Mouse (Mus musculus): ENCODE results near the gene Pmm2.

Gene Pmm2

DNA sequence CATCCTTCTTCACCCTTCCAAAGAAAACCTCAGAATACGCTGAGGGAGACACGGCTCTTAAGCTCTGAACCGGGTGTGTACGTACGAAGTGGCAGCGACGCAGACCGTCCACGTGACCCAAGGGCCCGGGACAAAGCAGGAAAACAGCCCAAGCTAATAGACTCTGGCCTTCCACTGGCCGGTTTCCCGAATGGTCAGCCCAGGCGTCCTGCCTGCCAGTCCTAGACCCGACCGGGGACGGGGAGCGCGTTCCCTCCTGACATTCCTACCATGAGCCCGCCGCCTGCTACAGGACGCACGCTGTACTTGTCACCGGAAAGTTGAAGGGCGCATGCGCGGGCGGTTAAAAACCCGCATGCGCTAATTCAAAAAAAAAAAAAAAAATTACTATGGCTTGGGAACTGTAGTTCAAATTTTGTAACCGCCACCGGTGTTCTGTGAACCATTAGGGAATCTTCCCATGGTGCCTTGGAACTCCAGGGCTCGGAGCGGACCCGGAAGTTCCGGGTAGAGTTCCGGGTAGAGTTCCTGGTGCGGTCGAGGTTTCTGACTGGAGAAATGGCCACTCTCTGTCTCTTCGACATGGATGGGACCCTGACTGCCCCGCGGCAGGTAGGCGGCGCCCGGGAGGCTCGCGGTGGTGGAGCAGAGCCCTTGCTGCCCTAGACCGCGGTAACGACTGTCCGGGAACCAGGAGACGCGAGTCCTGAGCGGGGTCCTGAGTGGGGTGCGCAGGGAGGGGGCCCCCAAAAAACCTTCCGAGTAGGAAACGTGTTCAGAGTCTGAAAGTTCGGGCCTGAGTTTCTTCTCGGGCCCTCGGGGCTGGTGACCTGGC is at the start of gene Pmm2, which contains the start of gene Tmem186:
Pmm2 (plus strand) TSS at position 458 of the 835 bp plus-strand sequence.
Tmem186 (minus strand) TSS at position 496 of the 835 bp plus-strand sequence.
- DNase-seq (ENCODE audit: low spot score in 2 of 2): peak; percentile 84 to 86

DNA sequence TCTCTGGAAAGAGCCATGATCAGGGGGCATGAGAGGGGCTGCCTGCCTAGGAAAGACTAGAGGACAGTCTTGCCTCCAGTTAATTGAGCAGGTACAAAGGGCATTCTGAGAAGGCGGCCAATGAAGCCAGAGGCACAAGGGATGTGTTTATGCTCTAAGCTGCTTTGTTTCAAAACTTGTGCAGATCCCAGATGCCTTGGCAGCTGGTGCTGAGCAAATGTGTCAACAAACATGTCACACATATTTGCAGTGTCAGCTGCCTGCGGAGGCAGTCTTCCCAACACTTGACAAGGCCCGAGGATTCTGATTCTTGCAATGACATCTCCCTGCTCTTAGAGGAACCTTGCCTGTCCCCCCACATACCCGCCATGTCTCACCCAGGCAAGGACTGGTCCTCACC is 42.1 kb upstream of the Pmm2 start:
- DNase-seq (ENCODE audit: low spot score in 2 of 2): peak; percentile 29 to 47

- no peak for DNase-seq (ENCODE audit: low spot score in 2 of 2)
These were observed 41.1 kb upstream of the Pmm2 start for GRCm38 (mm10) chr16:8596336-8596735.

GRCm38 (mm10) chr16:8597516-8597915 is 40.0 kb upstream of the Pmm2 start:
- DNase-seq (ENCODE audit: low spot score in 2 of 2): no peak

- DNase-seq (ENCODE audit: low spot score in 2 of 2): no peak
These were observed 33.7 kb upstream of the Pmm2 start for GRCm38 (mm10) chr16:8603789-8604188.

DNA sequence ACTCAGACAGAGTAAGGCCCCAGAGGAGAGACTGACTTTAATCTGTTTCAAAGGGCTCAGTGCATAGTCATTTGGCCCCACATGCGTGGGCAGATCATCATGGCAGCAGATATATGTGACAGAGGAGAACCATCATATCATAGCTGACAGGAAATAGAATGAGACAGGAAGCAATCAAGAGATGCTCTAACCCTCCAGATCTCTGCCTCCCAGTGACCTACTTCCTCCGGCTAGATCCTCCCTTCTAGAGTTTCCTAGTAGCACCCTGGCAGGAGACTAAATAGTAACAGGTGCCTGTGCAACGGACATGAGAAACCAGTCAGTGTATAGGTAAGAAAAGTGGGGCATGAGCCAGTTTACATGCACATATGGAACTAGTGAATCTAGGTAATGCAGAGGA is 27.1 kb upstream of the Pmm2 start:
- no peak for DNase-seq (ENCODE audit: low spot score in 2 of 2)

DNA sequence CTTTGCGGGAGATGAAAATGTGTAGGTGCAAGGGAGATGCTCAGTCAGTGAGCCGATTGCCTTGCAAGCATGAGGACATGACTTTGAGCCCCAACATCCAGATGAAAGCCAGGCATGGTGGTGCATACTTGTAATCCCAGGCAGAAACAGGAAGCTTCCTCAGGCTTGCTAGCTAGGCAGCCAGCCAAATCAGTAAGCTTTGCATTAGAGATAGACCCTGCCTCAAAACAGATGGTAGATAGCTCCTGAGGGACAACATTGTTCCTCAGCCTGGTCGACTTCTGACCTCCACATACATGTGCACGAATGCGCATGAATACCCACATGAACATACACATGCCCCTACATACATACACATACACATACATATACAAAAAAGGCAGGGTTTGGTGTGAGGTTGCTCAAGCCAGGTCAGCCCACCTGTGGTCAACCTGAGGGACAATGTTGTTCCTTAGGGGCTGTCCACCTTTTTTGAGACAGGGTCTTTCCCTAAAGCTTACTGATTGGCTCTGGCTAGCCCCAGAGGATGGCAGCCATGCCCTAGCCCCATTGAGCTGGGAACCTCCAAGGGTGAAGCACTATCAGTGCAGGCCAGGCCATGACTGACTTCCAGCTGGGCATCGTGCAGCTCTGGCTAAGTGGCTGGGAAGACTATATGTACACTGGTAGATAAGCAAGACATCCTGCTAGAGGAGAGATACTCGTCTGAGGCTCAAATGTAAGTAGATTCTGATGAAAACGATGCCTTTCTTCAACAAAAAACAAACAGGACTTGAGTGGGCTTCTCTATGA is 25.1 kb upstream of the Pmm2 start:
- no peak for DNase-seq (ENCODE audit: low spot score in 2 of 2)

DNA sequence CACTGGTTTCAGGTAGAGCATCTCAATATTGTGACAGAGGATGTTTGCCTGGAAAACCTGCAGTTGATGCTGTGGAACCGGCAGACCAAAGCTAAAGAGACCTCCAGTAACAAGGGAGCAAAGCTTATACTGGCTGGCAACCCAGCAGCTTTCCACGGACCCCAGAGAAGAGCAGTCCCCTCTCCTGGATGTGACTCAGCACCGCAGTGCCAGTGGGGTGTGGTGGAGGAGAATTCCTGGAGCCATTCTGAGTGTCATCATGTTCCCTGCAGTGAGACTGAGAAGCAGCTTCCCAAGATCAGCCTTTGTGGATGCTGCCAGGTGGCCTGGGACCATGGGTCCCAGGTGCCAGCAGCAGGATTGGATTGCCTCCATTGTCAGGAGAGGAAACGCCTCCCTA is 24.4 kb upstream of the Pmm2 start:
- no peak for DNase-seq (ENCODE audit: low spot score in 2 of 2)

DNA sequence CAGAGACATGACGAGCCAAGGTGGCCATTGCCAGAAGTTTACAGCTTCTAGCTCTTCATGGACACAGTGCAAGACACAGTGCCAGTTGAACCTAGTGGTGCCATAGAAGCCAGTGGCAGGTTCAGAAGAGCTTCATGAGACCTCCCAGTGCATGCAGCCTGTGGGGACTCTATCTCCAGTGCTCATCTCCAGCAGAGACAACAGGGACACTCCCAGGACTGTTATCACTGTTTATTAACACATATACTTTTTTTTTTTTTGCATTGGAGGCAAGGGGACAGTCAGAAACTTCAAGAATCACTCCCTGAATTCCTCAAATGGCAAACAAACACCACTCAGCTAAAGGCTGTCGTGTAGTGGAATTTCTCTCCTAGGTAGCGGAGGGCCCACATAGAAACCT is 24.0 kb upstream of the Pmm2 start:
- DNase-seq (ENCODE audit: low spot score in 2 of 2): no peak

- DNase-seq (ENCODE audit: low spot score in 2 of 2): no peak
These were observed 17.7 kb upstream of the Pmm2 start for GRCm38 (mm10) chr16:8619659-8620314.

DNA sequence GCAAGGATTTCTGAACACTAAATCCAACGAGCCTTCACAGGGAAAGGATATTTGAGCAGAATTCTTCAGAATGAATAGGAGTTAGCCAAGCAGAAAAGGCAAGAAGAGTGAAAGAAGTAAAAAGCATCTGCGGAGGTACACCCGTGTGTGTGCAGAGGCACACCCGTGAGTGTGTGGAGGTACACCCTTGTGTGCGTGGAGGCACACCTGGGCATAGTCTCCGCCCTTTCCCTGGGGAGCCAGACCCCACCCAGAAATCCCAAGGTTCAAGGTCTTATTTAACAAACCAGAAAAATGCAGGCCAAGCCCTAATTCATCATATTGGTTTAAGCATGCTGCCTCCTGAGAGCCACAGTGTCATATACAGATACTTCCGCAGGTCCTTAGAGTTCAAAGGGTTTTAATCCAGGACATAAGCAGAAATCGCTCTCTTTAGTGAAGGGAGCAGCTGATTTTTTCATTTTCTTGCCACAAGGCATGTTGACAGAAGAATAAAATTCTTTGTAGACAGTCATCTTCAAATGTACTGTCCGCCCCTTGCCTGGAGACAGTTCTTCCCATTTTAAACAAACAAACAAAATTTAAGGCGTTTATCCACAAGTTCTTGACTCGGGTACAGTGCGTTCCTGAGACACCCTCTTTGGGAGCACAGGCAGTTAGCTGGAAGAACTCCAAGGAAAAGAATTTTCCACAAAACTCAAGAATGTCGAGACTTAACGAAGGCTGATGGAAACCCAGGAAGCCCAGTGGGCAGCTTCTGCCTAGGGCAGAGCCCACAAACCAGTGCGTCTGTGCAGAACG is 17.0 kb upstream of the Pmm2 start:
- no peak for DNase-seq (ENCODE audit: low spot score in 2 of 2)

- DNase-seq (ENCODE audit: low spot score in 2 of 2): no peak
These were observed 7.1 kb upstream of the Pmm2 start for GRCm38 (mm10) chr16:8630419-8630818.

- no peak for DNase-seq (ENCODE audit: low spot score in 2 of 2)
These were observed 6.0 kb upstream of the Pmm2 start for GRCm38 (mm10) chr16:8631428-8631827.

- DNase-seq (ENCODE audit: low spot score in 2 of 2): peak in 1 of 2 experiments; percentile 20
These were observed 632 bp upstream of the Pmm2 start for GRCm38 (mm10) chr16:8636867-8637216.

- no peak for DNase-seq (ENCODE audit: low spot score in 2 of 2)
These were observed 657 bp downstream of the Pmm2 start for GRCm38 (mm10) chr16:8638131-8638530.

DNA sequence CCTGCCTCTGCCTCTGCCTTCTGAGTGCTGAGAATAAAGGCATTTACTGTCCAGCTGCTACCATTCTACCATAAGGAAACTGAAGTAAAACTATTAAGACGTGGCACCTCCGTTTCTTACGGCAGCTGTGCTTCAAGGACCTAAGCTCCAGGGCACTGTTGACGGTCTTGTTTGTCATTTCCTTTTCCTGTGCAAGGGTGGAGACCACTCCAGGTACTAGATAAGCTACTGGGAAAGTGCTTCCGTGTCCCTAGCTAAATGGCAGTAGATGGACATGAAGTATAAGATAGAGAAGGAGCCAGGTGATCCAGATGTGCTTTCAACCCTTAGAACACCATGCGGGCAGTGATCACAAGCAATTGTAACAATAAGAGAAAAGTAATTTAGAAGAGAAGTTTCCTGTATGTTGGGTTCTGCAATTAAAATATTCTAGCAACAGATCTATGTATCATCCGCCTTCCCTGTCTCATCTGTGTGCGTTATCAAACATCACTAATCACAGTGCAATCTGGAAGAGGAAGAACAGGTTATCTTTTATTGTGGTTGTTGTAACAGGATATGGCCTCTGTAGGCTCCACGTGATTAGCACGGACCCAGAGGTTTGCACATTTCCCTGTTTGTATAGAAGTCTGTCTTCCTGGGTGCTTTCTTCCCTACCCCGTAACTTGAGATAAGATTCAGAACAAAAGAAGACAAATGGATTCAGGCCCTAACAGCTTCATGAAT is 2.2 kb downstream of the Pmm2 start:
- no peak for DNase-seq (ENCODE audit: low spot score in 2 of 2)

GRCm38 (mm10) chr16:8643855-8644254 is 6.4 kb downstream of the Pmm2 start:
- no peak for DNase-seq (ENCODE audit: low spot score in 2 of 2)

DNA sequence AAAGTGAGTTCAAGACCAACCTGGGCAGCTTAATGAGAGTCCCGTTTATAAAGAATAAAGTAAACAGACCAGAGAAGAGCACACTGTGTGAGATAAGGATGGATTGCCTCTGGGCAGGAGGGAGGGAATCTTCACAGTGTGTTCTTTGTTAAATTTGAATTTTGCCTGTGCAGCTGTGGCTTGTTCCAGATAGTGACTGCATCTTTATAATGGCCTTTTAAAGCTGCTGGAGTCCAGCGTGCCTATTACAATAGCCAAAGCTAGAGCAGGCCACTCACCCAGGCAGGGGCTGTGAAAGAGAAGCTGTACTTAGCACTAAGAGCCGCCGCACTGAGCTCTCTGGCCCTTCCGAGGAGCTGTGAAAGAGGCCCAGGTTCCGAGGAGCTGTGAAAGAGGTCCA is 8.1 kb downstream of the Pmm2 start:
- DNase-seq (ENCODE audit: low spot score in 2 of 2): no peak

- DNase-seq (ENCODE audit: low spot score in 2 of 2): no peak
These were observed 12.5 kb downstream of the Pmm2 start for GRCm38 (mm10) chr16:8650007-8650406.

- no peak for DNase-seq (ENCODE audit: low spot score in 2 of 2)
These were observed 17.6 kb downstream of the Pmm2 start for GRCm38 (mm10) chr16:8655108-8655507.

DNA sequence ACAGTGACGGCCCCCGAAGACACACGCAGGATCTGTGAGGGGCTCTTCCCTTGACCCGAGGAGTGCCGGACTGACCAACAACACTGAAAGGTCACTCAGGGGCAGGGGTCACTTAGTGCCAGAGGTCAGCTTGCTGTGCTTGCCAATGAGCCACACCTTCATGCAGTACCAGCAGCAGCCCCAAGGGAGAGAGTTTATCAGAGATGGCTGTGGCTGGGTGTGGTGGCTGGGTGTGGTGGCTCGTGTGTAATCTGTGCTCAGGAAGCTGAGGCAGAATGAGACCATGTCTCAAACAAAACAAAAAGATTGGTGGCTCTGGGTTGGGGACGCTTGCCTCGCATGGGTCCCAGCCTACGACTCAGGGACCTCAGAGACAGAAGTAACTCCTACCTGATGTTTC is 18.1 kb downstream of the Pmm2 start:
- DNase-seq (ENCODE audit: low spot score in 2 of 2): no peak
